Comparison of ENCODE assay signal across 8 mouse cellular contexts in the genomic region with DNA sequence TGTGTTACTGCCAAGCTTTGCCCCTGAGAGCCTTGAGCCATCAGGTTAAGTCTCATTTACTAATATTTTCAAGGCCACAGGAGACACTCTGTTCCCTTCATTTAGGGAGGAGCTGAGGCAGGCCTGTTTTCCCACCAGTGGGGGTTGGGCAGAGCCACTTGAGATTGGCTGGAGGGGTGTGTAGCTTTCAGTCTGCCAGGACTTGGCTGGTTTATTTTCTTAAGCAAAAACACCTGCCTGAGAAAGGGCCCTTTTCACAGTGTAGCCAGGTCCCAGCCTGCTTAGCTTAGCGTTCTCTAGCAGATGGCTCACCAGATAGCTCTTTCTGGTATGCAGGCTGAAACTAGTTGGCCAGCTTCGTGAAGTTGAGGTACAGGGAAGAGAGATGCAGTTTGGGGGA. TPM values are rescaled to one million over a fixed set of nuclear protein-coding genes. Genes with fewer than 3 reads are reported as not detected.
DNase-seq lines count a peak whose midpoint lies in the region; ATAC-seq and TF ChIP-seq lines count a peak whose summit lies in the region.

No protein-coding gene starts in this region.

- no peak overlapping the region for H3K4me2 ChIP-seq in hindbrain, embryonic 12.5 days (replicated peaks)

- H3K4me3 ChIP-seq in heart, embryonic 10.5 days: no peak overlapping the region
- peak overlapping the region; percentile 9; the same call in 1 of the 2 replicates for H3K4me3 ChIP-seq in small intestine, adult 2 months (ENCODE audit: low read depth, low read length)
- no peak overlapping the region for H3K4me3 ChIP-seq in left cerebral cortex, adult 2 months
- H3K4me3 ChIP-seq in hindbrain, embryonic 12.5 days: no peak overlapping the region

- peak; percentile 24 for DNase-seq in ES-CJ7 (ENCODE audit: low read depth, low spot score)
- peak; percentile 88 for DNase-seq in adrenal gland, postnatal 14 days
- DNase-seq in heart, embryonic 10.5 days (ENCODE audit: low spot score): peak; percentile 78
- peak; percentile 65 for DNase-seq in kidney, postnatal 10 days
- DNase-seq in left cerebral cortex, adult 2 months (ENCODE audit: extremely low spot score in 1 of 2, low spot score in 2 of 2): no peak

- peaks cover 23% of the 10 kb centered on the region; the same call in 1 of the 2 replicates for H3K36me3 ChIP-seq in heart, embryonic 10.5 days
- peaks cover 25% of the 10 kb centered on the region for H3K36me3 ChIP-seq in small intestine, adult 2 months (ENCODE audit: control insufficient read depth, insufficient read depth, low read length)
- H3K36me3 ChIP-seq in hindbrain, embryonic 12.5 days: no peaks in the 10 kb centered on the region

- peak overlapping the region; percentile 68; the same call in 1 of the 2 replicates for H3K27ac ChIP-seq in heart, embryonic 10.5 days
- H3K27ac ChIP-seq in small intestine, adult 2 months (ENCODE audit: insufficient read depth, low read depth, low read length): peak overlapping the region; percentile 95
- no peak overlapping the region for H3K27ac ChIP-seq in left cerebral cortex, adult 2 months
- H3K27ac ChIP-seq in hindbrain, embryonic 12.5 days: no peak overlapping the region; the same call in 1 of the 2 replicates

- ATAC-seq in megakaryocyte, adult 5-6 weeks (ENCODE audit: poor library complexity, severe bottlenecking): no peak
- ATAC-seq in hindbrain, embryonic 12.5 days (ENCODE audit: low FRiP score): no peak

- no peak overlapping the region for H3K9ac ChIP-seq in hindbrain, embryonic 12.5 days

- WGBS in heart, embryonic 10.5 days: 36% methylated on average over 2 of the region's 2 CpGs
- 7% methylated on average over 2 of the region's 2 CpGs for WGBS in small intestine, adult 2 months
- 64% methylated on average over 2 of the region's 2 CpGs for WGBS in hindbrain, embryonic 12.5 days

- no peaks in the 10 kb centered on the region for H3K27me3 ChIP-seq in heart, embryonic 10.5 days (ENCODE audit: insufficient read depth, poor library complexity, severe bottlenecking)
- H3K27me3 ChIP-seq in small intestine, adult 2 months (ENCODE audit: control insufficient read depth, insufficient read depth, low read length): no peaks in the 10 kb centered on the region
- peaks cover 14% of the 10 kb centered on the region for H3K27me3 ChIP-seq in hindbrain, embryonic 12.5 days

- no peaks in the 10 kb centered on the region for H3K9me3 ChIP-seq in heart, embryonic 10.5 days
- H3K9me3 ChIP-seq in hindbrain, embryonic 12.5 days (replicated peaks): no peaks in the 10 kb centered on the region

- peaks cover 55% of the 10 kb centered on the region for H3K4me1 ChIP-seq in heart, embryonic 10.5 days
- H3K4me1 ChIP-seq in small intestine, adult 2 months (ENCODE audit: control insufficient read depth, insufficient read depth, insufficient read length, low read length): peaks cover 39% of the 10 kb centered on the region
- H3K4me1 ChIP-seq in hindbrain, embryonic 12.5 days: peaks cover 31% of the 10 kb centered on the region

- TF ChIP-seq CTCF in small intestine, adult 2 months (IDR thresholded peaks at IDR 0.05; ENCODE audit: extremely low read depth, insufficient read length, insufficient replicate concordance, low read depth, low read length): no peak
- TF ChIP-seq CTCF in left cerebral cortex, adult 2 months (IDR thresholded peaks at IDR 0.05): no peak

- intact Hi-C loops in left cerebral cortex, adult 2 months (cut with DNase I): no loop called here

- TF ChIP-seq POLR2A in small intestine, adult 2 months (IDR thresholded peaks at IDR 0.05; ENCODE audit: low read depth, low read length): no peak

RNA-seq across cellular contexts. Expression of gene Anxa2, which starts 5.6 kb away (rescaled TPM):
- 302 and 335 TPM in 2 replicates for total RNA-seq in adrenal gland, postnatal 14 days (2021)
- polyA plus RNA-seq in heart, embryonic 10.5 days (2016; fragmentation: Nextera tagmentation; extraction: Ambion mirVana): 349 and 412 TPM in 2 replicates
- 269 and 791 TPM in 2 replicates for polyA plus RNA-seq in small intestine, adult 2 months (2012; rRNA removed)
- 10 to 100 TPM; 13.4 to 14.8 TPM for total RNA-seq in left cerebral cortex, adult 2 months (2021)
- total RNA-seq in megakaryocyte, adult 5-6 weeks (2015): 1,047 and 1,062 TPM in 2 replicates
- 654 and 695 TPM in 2 replicates for total RNA-seq in megakaryocyte, adult 5-6 weeks (2017)
- 317 and 331 TPM in 2 replicates for polyA plus RNA-seq in hindbrain, embryonic 12.5 days (2016; fragmentation: Nextera tagmentation; extraction: Ambion mirVana)

Comparison
In these comparisons a context has a peak if more than half of its experiments do, and no peak if none do; other contexts are left out.
1. DNase-seq: peak in ES-CJ7 (single experiment), adrenal gland, postnatal 14 days (single experiment), heart, embryonic 10.5 days (single experiment) and kidney, postnatal 10 days (single experiment); none in left cerebral cortex, adult 2 months (0 of 2).
2. H3K27ac ChIP-seq: peak in heart, embryonic 10.5 days (single experiment) and small intestine, adult 2 months (single experiment); none in left cerebral cortex, adult 2 months (single experiment) and hindbrain, embryonic 12.5 days (single experiment).
3. RNA of gene Anxa2, which starts 5.6 kb away (total RNA-seq): 654 to 1,062 TPM in megakaryocyte, adult 5-6 weeks and 302 to 335 TPM in adrenal gland, postnatal 14 days; 13.4 to 14.8 TPM in left cerebral cortex, adult 2 months; every median in the first group is over 10 times any median in the second.